Mouse (Mus musculus): ENCODE data around the gene Tmem18.

Gene Tmem18

DNA sequence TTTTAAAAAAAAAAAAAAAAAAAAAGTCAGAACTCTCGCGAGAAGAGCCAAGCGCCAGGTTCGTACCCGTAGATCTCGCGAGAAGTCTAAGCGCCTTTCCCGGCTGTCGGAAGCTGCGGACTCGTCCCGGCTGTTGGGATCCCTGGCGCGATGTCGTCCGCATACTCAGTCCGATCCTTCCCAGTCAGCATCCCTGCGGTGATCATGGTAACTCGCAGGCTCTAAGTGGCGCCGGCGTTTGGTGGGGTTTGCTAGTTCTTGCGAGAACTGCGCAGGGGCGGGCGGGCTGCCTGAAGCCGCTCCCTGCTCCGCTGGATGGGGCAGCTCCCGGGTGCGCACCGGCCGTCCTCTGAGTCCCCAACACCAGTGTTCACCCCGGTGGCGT lies at the start of gene Tmem18:
Gene Tmem18 (plus strand): TSS at position 71 of the 385 bp plus-strand sequence.
- DNase-seq (ENCODE audit: low spot score), result peak; percentile 86

DNA sequence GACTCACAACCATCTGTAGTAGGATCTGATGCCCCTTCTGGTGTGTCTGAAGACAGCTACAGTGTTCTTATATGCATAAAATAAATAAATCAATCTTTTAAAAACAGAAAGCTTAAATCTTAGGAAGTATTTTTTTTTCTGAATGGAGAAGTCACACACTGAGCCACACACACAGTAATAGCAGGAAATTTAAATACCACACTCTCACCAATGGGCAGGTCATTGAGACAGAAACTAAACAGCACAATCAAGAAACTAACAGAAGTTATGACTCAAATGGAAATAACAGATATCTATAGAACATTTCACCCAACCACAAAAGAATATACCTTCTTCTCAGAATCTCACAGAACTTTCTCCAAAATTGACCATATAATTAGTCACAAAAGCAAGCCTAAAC lies 26.9 kb upstream of the Tmem18 start:
- DNase-seq (ENCODE audit: low spot score), result no peak

DNA sequence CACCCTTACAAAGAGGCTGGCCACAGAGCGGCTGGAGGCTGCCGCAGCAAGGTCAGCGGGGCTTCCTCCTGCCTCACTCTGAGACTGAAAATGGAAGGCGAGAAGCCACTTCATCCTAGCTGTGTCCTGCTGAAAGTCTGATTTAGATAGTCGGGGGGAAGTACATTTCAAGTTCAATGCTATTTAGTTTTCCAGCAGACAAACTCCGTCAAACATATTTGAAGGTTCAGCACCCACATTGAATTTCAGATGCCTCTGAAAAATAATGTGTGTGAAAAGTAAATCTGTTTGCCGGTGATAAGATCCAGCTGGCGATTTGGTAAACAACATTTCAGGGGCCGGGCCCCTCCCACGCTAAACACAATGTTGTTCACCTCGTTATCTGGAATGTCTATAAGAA lies 22.8 kb upstream of the Tmem18 start:
- DNase-seq (ENCODE audit: low spot score), result no peak

DNA sequence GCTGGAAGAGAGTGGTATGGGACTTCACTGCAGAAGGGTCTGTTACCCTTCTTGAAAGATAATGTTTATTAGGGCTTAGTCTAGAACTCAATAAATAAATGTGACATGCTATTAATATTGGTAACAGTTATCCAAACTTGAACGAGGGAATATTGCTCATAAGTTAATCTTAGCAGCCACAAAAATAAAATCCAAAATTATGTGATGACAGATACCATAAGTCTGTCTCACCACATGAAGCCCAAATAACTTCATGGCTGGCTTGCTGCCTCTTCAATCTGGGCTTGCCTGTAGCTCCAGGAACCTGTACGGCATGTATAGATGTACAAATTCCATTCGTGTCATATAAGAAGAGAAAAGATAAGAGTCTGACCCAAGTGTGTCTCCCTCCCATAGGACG lies 12.2 kb upstream of the Tmem18 start:
- no peak for DNase-seq (ENCODE audit: low spot score)

DNA sequence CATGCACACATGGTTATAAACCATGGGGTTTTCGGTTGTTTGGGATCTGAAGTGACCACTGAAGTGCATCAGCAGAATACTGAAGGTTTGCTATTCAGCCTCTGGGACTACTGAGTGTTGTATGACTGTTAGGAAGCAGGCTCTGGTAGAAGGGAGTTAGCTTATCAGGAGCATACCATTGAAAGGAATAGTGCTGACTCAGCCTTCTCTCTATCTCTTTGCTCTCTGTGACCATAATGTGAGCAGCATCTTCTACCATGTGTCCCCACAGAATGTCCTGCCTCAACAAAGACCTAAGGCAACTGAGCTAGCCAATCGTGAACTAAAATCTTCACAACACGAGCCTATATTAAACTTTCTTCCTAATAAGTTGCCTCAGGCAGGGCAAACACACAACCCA lies 8.3 kb upstream of the Tmem18 start:
- no peak for DNase-seq (ENCODE audit: low spot score)

DNA sequence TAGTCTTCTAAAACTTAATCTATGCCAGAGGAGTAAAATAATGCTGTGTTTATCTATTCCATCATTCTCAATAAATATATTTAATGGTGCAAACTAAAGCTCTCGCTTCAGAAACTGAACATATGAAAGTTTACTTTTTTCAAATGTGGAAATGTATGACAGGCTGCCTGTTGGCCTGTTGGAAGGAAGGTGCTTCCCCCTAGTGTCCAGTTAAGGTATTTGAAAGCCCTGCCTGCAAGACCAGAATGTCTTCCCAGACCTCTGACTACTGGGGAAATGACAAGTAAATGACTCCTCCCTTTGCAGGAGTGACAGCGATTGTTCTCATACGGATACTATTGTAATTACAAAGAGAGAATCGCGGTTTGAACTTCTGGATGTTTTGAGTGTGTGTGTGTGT lies 6.2 kb upstream of the Tmem18 start:
- DNase-seq (ENCODE audit: low spot score), result peak; percentile 82

DNA sequence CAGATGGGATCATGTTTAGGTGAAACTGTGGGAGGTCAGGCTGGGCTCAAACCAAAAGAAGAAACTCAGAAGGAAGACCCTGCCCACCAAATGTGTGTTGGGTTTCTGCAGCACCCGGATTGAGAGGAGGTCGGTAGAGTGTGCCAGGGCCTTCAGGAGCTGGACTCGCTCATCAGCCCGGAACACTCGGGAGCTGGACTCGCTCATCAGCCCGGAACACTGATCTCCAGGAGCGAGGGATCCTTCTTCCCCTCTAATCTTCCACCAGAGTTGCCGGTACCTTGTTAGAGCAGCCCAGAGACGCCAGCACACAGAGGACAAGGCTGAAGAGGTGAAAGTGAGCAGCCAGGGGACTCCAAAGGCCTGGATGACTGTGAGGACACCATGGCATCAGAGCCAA lies 2.9 kb upstream of the Tmem18 start:
- DNase-seq (ENCODE audit: low spot score), result no peak

DNA sequence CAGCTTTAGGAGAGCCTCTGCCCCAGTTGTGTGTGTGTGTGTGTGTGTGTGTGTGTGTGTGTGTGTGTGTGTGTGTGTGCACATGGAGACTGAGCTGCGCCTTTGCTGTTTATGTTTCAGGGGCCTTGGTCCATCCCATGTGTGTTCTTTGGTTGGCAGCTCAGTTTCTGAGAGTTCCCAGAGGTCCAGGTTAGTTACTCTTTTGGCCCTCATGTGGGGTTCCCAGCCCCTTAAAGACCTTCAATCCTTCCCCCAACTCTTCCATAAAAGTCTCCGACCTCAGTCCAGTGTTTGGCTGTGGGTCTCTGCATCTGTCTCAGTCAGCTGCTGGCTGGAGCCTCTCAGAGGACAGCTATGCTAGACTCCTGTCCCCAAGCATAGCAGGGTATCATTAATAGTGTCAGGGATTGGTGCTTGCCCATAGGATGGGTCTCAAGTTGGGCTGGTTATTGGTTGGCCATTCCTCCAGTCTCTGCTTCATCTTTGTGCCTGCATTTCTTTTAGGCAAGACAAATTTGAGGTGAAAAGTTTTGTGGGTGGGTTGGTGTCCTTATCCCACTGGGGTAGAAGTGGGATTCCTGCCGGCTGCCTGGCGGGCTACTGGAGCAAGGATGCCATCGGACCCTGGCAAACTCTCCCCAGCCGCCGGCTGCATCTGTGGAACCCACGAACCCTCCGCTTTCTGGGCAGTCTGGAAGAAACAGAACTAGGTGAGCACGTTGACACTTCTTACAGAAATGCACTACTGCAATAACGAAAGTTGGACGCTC lies 455 bp upstream of the Tmem18 start:
- no peak for DNase-seq (ENCODE audit: low spot score)

DNA sequence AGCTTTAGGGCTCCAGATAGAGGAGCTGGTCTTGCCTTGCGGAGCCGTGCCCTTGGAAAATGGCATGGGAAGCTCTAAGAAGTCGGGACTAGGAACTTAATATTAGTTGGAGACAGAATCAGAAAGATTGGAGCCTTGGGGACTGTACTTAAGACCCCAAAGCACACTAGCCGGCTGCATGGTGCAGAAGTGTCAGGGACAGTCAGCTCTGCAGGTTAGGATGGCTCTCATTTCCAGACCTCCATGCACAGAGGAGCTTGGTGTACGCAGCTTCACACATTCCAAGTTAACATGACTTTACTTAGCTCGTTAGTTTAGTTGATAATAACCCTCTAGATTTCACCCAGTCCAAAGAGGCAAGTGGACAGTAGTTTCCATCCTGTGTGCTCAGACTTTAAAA lies 637 bp downstream of the Tmem18 start:
- no peak for DNase-seq (ENCODE audit: low spot score)

DNA sequence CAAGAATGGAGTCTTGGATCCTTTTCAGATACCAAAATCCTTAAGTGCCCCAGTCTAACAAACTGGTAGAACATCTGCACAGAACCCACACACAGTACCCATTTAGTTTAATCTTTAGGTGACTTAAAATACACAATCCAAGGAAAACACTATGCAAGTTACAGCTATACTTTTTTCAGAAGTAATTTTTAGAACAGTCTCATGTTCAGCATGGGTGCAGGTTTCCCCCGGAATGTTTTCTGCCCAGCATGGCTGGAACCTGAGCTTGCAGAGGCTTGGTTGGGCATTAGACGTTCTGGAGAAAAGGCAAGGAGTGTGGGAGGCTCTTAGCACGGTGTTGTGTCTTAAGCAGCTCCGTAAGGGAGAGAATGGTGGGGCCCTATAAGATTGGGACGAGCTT lies 7.6 kb downstream of the Tmem18 start:
- DNase-seq (ENCODE audit: low spot score), result no peak

DNA sequence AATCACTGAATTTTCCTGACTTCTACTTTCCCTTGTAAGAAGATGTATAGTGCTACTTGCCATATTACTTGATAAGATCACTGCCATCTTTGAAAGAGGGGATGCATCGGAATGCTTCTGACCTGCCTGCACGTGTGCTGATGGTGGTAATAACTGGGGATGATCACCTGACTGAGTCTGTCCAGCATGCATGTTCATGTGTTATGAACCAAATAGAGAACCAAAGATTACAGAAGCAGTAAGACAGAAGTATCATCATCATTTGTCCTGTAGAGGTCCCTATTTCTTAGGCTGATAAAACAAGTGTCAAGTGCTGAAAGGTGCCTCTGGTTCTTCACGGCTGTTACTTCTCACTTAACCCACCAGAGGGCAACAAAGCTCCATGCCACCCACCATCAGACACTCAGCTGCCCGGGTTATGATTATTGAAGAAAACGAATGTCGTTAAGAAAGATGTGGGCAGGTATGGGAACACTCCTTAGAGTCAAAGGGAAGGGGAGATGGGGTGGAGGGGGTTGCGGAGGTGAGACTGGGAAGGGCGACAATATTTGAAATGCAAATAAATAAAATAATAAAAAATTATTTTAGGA lies 12.7 kb downstream of the Tmem18 start:
- peak; percentile 46 for DNase-seq (ENCODE audit: low spot score)

DNA sequence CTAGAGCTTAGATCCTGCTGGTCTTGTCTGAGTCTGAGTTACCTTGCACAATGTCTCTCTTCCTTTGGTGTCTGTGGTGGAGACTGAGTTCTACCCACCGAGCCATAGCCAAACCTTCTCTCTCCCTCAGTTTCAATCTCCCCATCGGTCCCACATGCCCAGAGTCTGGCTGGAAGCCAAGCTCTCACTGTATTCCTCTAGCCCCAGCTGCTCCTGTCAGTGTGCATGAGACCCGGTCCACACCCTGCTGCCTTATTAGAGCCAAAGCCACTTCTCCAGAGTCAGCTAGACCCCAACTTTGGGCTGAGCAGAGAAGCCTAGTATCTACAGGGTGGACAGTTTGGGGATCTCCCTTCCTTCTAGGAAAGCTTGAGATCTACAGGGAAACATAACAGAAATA lies 14.7 kb downstream of the Tmem18 start:
- no peak for DNase-seq (ENCODE audit: low spot score)

DNA sequence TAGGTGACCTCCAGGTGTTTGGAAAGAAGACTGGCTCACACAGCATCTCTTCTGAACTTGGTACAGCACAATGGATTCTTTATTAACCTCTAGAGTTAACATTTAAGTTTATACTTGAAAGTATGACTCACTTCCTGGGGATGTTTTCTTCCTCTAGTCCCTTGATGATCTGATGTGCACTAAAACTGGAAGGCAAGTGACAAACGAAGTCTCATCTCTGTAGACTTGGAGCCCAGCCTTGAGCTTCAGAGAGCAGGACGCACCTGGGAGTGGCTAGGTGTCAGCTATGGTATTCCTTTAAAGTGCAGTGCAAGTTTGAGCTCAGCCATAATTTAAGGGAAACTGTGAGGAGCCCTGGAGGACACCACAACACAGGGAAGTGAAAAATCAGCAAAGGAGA lies 15.2 kb downstream of the Tmem18 start:
- DNase-seq (ENCODE audit: low spot score), result no peak

DNA sequence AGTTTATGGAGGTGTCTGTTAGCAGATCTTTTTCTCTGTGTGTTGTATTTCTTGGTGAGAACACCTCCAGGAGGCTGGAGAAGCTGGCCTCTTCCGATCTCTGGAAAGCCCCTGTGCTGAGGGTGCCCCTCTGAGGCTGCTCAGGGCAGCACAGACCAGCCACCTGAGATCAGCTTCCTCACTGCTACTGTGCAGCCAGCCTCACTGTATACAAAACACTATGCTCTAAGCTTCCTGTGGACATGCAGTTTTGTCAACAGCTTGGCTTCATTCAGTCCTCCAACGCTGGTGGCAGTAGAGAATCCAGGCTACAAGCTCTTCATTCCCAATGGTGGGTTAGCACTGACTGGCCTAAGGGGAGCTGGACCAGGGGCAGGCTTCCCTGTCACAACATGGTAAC lies 15.8 kb downstream of the Tmem18 start:
- no peak for DNase-seq (ENCODE audit: low spot score)

DNA sequence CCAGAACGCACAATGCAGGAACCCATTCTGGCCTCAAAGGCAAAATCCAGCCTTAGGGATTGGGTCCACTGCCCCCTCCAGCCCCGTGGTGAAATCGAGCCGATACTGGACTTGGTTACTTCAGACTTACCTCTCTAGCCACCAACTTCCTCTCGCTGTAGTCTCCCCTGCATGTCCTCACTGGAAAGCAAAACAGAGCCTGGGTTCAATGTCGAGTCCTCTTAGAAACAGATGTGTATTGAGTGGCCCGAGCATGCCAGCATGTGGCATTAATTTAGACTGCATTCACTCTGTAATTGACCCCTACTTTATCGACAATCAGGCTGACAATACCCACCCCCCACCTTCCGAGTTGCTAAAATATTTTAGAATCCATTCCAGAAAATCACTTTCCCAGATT lies 19.8 kb downstream of the Tmem18 start:
- no peak for DNase-seq (ENCODE audit: low spot score)

DNA sequence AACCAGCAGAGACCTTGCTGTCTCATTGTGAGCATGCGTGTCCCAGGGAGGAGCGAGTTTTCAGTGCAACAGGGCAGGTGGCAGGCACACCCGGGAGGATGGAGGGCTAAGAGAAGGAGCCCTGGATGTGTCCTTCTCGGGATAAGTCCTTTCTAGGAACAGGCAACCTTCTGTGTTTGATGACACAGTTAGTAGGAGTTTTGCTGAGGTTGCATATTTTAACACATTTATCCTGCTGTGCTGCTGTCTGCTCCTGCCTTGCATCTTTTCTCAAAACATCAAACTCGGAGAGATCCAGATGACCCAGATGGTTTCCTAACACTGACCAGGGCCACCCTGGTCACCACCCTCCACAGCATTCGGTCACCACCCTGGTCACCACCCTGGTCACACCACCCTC lies 20.6 kb downstream of the Tmem18 start:
- DNase-seq (ENCODE audit: low spot score), result no peak

DNA sequence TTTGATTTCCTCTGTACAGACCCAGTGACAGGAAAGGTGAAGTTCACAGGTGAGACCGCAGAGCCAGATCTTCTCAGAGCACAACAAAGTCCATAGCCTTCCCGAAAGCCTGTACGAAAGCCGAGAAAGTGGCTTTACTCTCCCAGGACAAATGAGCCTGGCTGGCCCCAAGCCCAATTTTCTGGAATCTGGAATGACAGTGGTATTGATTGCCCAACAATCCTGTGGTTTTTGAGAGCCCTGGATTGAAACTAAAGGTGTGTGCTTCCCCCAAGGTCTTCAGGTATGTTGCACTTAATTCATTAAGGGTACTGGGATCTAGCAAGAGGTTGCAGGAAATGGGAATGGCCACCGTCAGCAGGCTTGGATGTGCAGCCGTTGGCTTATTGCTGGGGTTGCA lies 21.7 kb downstream of the Tmem18 start:
- no peak for DNase-seq (ENCODE audit: low spot score)

DNA sequence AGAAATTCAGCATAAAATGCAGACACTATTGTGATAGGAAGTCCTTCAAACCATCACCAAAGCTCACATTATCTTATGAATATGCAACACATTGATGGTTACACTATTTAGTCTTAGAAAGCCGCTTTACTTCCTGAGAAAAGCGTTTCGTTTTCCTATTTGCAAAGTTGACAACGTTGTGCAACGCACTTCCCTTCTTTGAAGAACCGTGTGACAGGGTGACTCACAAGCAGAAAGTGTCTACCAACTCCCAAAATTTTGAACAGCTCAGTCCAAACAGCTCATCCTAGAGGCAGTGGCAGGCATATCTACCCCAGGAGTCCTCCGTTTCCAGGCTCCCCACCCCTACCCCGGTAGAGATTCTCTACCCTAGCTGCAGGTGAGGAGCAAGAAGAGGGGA lies 22.5 kb downstream of the Tmem18 start:
- DNase-seq (ENCODE audit: low spot score), result no peak

DNA sequence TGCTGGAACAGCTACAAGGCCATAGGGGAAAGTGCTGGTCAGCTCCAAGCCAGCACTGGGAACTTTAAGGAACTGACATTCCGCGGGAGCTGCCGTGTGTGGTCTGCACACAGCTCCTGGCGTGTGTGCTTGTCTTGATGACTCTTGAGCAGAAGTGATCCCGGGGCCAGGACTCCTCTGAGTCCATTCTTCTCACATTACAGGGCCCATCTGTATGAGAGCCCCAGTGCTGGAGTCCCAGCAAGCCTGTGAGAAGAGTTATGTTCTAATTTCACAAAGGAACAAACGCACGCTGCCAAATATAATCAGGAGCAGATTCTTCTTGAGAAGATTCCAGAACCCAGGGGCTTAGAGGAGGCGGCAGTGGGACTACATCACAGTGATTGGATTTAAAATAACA lies 34.2 kb downstream of the Tmem18 start:
- no peak for DNase-seq (ENCODE audit: low spot score)

DNA sequence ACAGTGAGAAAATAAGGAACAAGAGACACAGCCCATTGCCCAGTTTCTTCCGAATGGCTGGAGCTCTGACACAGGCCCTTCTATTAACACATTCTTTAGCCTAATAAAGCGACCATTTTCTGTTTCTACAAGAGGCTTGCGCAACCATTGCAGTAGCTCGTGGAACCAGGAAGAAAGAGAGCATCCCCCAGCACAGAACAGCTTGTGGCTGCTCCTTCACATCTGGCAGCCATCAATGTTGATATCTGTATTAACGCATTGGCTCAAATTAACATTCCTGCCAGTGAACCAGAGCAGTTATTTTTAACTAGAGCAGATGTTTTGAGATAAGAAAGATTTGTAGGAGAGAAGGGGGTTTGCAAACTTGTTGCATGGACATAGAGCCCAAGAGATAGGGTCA lies 44.2 kb downstream of the Tmem18 start:
- no peak for DNase-seq (ENCODE audit: low spot score)

DNA sequence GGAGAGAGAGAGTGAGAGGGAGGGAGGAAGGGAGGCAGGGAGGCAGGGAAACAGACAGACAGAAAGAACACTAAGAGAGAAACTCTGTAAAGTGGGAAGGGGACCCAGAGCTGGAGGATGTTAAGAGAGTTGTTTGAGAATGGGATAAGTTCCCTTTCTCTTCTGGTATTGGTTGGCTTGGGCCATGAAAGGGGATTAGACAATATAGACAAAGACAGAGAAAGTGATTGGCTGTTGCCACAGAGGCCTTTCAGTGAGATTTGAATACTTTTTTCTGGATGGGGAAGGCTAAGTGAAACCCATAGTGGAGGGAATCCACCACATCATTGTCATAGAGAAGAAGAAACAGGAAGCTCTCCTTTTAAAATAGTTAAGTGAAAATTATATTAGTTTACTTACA lies 50.3 kb downstream of the Tmem18 start:
- DNase-seq (ENCODE audit: low spot score), result no peak

Measured in layer of hippocampus, adult 11-12 months (tissue).